Mouse (Mus musculus) stomach, postnatal 0 days (tissue): ENCODE data around the gene Ptma.

Experiments used
- CTCF ChIP-seq: IDR thresholded peaks from 2 replicates; pipeline ENCODE4 v1.5.1; 2016; ENCODE audit warnings: antibody characterized with exemption, low read depth, mild to moderate bottlenecking, moderate library complexity
- EP300 ChIP-seq: optimal IDR thresholded peaks from 2 replicates; pipeline ENCODE3; 2016; ENCODE audit warnings: antibody characterized with exemption

DNA sequence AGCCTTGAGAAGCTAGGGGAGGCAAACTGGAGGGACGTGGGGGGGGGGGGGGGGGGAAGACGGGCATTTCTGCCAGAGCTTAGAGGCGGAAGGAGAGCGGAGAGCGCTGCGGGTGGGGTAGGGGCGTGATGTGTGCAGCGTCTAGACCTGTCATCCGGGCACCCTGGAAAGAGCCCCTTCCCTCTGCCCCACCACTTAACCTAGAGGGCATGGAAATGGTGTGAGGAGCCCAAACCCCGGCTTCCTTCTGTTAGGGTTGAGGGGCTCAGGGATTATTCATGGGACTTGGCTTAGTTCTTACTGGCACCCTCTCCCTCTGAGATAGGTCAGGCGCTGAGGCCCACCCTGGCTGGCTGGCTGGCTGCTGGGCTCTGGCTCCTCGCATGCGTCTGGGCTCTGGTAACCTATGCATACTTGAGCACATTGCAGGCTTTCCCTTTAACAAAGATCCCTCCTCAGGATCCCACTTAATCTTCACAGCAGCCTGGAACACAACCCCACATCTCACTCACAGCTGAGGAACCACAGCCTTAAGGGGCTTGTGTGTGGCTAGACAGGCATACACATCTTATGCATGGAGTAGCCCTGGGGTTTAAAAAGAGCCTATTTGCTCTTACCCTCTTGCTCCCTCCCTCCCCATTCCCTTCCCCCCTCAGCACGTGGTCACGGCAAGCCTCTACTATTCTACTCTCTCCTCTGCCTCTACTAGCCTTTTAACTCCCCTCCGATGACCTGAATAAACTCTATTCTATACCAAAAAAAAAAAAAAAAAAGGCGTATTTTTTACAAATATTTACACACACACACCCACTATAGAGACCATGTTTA, 24.1 kb upstream of the Ptma start:
- TF ChIP-seq CTCF, result no peak
- no peak for TF ChIP-seq EP300
